Mouse (Mus musculus): Measurements from ENCODE around the gene Mier3. TPM values are rescaled to one million over a fixed set of nuclear protein-coding genes. Genes with fewer than 3 reads are reported as not detected.

The Mier3 gene
- total RNA-seq, 1 experiment from 2014 or later: 41.3 TPM

Other genes starting within 250 kb of the Mier3 start
- gene Gpbp1, start 190.9 kb upstream of the Mier3 start, total RNA-seq (2021): 81.8 and 83.2 TPM in 2 replicates
- not detected in 2 replicates for gene Gm49496, start 131.0 kb upstream of the Mier3 start, total RNA-seq (2021)
- gene Gm10198, start 88.2 kb upstream of the Mier3 start, total RNA-seq (2021): not detected in 2 replicates
- gene Map3k1, start 128.0 kb downstream of the Mier3 start, total RNA-seq (2021): 60.6 and 62.2 TPM in 2 replicates